Mouse (Mus musculus): ENCODE measurements around the gene Fam19a4.

The Fam19a4 gene

DNA sequence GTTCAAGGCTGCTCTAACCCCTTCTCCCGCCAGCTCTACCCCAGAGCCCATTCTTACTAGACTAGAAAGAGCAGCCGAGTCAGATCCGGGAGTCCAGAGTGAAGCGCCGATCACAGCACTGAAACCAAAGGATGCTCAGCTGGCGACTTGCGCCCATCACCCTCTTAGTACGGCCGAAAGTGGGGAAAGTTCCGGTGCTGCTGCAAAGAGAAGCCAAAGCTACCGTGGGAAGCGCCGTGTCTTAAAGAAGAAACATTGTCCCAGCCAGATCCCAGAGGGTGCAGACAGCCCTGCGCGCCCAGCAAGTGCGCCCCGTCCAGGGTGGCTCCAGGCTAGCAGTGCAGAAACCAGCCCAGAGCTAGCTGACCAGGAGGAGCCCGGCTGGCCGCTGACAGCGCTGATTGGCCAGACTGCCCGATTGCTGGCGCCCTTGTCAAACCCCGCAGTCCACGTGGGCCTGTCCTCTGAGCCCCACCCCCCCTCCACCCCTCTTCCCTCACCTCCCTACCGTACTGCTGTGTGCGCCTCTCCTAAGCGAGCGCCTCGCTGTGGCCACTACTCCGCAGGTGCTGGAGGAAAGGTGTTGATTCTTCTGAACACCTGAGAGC, at the start of gene Fam19a4:
Gene Fam19a4 (minus strand): TSS at position 340 of the 608 bp plus-strand sequence.
- no peak for DNase-seq

GRCm38 (mm10) chr6:97106777-97107176, 46.6 kb upstream of the Fam19a4 start:
- DNase-seq, result peak; percentile 24

- DNase-seq, result no peak
These were observed 45.9 kb upstream of the Fam19a4 start for GRCm38 (mm10) chr6:97106106-97106505.

- DNase-seq, result no peak
These were observed 44.1 kb upstream of the Fam19a4 start for GRCm38 (mm10) chr6:97104264-97104852.

GRCm38 (mm10) chr6:97101958-97102702, 41.9 kb upstream of the Fam19a4 start:
- no peak for DNase-seq

GRCm38 (mm10) chr6:97101190-97101957, 41.2 kb upstream of the Fam19a4 start:
- DNase-seq, result no peak

GRCm38 (mm10) chr6:97082336-97082735, 22.1 kb upstream of the Fam19a4 start:
- DNase-seq, result no peak

DNA sequence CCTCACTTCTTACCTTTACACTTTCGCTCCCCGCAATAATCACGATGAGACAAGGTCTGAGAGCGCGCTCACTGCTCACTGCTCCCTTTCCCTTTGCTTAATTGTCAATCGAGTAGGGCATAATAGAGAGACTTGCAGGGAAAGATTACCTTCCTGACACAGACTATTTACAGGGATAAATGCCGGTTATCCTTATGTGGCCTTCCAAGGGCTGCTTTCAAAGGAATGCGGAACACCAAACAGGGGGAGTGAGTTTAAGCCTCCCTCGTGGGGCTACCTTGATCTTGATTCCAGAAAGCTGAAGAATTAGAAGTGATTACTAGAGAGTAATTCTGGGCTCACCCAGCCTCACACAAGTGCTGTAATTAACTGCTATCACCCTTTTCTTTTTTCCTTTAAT, 19.8 kb upstream of the Fam19a4 start:
- DNase-seq, result no peak

DNA sequence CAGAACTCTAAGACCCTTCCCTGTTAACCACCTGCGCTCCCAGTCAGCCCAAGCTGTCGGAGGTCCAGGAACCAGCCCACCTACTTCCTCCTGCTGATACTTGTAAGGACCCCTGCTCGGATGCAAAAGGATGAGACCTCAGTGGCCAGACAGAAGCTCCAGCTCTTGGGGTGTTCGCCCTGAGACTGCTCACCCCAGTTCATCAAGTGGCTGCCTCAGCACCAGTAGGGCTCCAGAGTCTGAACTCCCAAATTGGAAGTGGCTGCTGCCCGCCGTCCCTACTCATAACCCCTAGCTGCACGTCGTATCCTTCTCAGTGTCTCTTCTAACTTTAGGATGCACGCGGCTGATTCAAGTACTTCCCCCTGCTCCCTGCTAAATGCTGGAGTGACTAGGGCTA, 614 bp downstream of the Fam19a4 start:
- no peak for DNase-seq

DNA sequence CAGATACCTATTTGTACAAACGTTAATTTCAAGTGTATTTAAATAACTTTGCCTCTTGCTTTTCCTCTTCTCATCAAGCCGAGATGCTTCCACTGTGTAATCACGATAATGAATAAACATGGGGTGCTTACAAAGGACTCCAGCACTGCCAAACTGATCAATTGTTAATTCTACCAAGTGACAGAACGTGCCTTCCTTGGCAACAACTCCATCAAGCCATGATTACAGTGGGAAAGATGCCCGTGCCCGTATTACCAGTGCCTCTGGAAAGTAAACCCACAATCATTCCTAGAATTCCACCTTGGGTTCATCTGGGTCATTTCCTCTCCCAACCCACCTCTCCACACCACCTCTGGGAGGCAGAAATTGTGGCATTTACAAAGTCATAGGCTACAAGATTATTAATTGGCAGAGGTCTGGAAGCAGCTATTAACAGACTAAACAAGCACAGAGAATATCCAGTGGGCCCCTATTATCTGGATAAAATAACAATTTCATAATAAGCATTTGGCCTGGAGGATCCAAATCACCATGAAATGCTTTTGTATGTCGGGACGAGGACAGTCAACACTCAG, 7.9 kb downstream of the Fam19a4 start:
- no peak for DNase-seq

DNA sequence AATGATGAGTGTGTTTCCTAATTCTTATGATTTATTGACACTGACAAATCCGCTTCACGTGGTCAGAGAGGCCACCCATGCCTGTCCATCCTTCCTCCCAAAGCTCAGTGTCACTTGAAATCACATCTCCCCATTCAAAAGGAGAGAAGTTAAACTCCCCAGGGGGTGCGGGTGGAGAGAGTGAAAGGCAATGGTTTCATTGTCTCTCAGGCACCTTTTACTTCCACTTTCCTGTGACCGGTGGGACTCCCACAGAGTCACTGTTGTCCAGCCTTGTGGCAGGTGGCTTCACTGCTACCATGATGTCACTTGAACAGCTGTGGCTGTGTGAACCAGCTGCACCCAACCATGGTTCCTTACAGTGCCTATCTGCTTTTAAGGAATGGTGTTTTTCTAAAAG, 11.8 kb downstream of the Fam19a4 start:
- no peak for DNase-seq

GRCm38 (mm10) chr6:97046541-97046940, 13.7 kb downstream of the Fam19a4 start:
- no peak for DNase-seq

GRCm38 (mm10) chr6:97027110-97027677, 33.0 kb downstream of the Fam19a4 start:
- DNase-seq, result no peak

DNA sequence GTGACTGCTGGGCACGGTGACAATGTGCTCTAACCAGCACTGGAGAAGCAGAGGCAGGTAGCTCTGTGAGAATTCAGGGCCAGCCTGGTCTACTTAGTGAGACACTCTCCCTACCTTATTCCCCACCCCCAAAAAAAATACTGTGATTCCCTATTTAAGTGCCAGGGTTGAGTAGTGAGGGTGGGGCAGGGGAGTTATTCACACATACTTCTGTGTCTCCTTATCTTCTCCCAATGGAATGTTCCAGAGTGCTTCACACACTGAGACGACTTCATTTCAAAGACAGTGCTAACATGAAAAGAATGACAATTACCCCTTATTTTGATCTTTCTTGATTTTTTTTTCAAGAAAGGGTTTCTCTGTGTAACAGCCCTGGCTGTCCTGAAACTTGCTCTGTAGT, 40.9 kb downstream of the Fam19a4 start:
- DNase-seq, result no peak

DNA sequence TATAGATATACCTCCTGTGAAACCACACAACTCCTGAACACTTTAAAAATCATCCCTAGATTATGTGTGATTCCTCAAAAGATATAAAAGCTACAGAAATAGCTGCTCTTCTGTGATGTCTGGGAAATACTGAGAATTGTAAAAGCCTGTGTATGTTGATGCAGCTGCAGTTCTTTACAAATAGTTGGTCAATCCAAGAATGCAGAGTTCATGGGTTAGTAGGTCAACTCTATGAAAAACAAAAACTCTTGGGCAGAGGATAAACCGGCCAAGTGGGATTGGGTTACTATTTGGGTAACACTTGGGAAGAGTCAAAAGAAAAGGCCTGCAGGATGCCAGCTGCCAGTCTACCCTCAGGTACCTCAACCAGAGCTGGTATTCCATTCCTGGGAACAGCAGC, 43.5 kb downstream of the Fam19a4 start:
- no peak for DNase-seq

- peak; percentile 1 for DNase-seq
These were observed 44.2 kb downstream of the Fam19a4 start for GRCm38 (mm10) chr6:97016018-97016417.

DNA sequence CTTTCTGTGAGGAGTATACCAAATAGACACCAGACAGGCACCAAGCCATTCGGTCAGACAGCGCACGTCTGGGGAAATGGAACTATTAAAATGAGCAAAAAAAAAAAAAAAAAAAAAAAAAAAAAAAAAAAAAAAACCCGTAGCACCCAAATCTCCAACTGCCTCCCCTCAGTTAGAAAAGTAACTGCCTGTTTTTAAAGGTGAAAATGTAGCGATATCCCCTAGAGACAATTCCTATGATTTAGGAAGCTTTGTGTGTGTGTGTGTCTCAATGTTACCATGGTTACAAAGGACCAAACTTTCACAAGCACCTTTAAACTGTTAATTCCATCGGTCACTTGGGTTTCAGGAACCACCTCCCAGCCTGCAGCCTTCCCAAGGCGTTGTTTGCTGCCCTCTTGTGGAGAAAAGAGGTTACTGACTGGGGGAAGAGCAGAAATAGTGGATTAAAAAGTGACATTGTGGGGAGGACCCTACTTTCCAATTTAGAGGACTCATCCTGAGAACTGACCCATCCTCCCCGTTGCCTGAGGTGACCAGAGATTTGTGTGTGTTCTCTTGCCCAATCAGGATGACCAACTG, 53.6 kb downstream of the Fam19a4 start:
- peak; percentile 25 for DNase-seq

DNA sequence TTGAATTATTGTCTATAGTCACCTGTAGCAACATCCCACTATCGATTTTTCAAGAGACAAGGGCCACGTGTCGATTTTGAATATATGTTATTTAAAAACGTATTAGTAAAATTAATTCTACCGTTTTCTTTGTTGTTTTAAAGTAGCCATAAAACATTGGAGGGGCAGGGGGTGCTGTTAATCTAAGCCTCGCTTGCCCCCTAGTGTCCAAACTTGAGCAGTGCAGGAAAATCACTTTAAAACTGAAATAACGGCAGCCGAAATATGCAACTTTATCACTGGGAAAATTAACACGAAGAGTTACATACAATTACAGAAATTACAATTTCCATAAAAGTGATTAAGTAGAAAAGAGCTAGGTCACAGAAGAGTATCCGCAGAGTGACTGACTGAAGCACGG, 55.2 kb downstream of the Fam19a4 start:
- DNase-seq, result peak; percentile 8

DNA sequence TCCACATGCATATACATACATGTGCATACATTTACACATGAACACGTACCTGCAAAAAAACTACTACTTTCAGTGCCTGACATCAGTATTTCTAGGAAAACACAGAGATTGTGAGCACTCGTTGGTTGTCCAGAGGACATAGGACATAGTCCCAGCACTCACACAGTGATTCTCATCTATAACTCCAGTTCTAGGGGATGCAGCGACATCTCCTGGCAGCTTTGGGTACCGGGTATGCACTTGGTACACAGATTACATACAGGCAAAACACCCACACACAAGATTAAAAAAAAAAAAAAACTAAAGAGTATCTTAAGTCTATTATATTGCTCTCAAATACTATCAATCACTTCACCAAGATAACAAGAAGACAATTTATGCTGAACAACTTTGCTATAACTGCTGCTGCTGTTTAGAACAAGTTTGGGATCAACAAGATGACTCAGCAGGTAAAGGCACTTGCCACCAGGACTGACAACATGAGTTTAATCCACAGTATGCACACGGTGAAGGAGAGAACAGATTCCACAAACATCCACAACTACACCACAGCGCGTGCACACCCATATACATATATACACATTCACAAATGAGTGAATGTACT, 64.6 kb downstream of the Fam19a4 start:
- no peak for DNase-seq

DNA sequence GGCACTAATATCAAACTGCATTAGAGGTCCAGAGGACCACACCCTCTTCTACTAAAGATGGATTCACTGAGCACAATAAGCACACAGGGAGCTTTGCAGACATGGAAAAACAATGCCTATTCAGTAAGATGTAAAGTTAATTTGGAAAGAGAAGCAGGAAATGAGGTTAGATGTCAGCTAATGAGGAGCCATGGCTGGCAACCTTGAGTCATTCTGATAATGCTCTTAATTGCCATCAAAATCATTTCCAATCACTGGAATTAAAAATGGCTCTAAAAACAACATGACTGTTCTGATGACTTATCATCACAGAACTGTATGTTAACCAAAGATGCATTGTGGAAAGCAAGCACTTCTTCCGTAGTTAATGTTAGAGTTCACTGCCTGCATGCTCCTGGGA, 68.5 kb downstream of the Fam19a4 start:
- no peak for DNase-seq

- no peak for DNase-seq
These were observed 82.7 kb downstream of the Fam19a4 start for GRCm38 (mm10) chr6:96977537-96977936.

DNA sequence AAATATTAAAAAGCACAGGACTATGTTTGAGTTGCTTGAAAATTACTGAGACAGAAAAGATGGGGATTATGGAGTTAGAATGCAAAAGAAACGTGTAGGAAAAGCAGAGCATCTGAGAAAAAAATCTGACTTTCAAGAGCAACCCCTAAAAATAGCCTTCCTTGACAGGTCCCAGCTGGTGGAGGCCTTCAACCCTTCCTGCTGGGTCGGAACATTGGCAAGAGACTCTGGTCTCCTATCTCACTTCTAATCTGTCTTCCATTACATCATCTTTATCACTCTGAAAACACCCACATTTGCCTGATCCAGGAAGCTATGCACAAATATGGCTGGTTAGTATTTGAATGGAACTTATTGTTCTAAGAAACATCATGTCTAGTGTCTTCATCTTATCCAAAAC, 115.4 kb downstream of the Fam19a4 start:
- DNase-seq, result no peak

All from thymus, postnatal 25 days (tissue).